Mouse (Mus musculus) heart, postnatal 4 days (tissue): ENCODE data around the gene Slc15a1. TPM values are rescaled to one million over a fixed set of nuclear protein-coding genes. Genes with fewer than 3 reads are reported as not detected.

Experiments
- DNase-seq: peaks from one replicate; pipeline ENCODE4 v3.0.0; 2021
- total RNA-seq, 2 experiments: library from RNA; stranded (reverse); gene quantifications; 2 replicates each; pipeline ENCODE4 v1.2.3; 2021

The Slc15a1 gene
- total RNA-seq = under 1 TPM in 1 of 2 experiments, not detected in 1; 0.12 TPM

- no peak for DNase-seq
These were observed at the start of gene Slc15a1 for GRCm38 (mm10) chr14:121504781-121505484. Gene Slc15a1 (minus strand): TSS chr14:121505252.

- DNase-seq = no peak
These were observed 48.7 kb upstream of the Slc15a1 start for GRCm38 (mm10) chr14:121553785-121554184.

GRCm38 (mm10) chr14:121552586-121552985 lies 47.5 kb upstream of the Slc15a1 start:
- DNase-seq = no peak

GRCm38 (mm10) chr14:121549834-121550233 lies 44.8 kb upstream of the Slc15a1 start:
- DNase-seq = no peak

DNA sequence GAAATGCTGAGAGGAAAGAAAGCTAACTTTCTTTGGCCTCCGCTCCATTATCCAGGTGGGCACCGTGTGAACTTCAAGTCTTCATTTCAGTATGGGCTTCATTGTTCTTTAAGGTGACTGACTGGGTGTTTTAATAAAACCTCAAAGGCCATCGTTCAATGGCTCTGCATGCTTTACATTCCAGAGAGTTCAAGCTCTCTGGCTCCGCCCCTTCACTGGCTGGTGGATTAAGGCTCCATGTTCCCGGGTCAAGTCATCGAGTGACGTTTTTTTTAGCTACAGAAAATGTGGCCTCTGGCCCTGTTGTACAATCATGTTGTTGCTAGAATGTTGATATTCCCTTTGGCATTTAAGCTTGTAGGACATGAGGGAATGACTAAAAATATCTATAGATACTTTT lies 42.7 kb upstream of the Slc15a1 start:
- DNase-seq = peak; percentile 22

- no peak for DNase-seq
These were observed 41.6 kb upstream of the Slc15a1 start for GRCm38 (mm10) chr14:121546621-121547020.

DNA sequence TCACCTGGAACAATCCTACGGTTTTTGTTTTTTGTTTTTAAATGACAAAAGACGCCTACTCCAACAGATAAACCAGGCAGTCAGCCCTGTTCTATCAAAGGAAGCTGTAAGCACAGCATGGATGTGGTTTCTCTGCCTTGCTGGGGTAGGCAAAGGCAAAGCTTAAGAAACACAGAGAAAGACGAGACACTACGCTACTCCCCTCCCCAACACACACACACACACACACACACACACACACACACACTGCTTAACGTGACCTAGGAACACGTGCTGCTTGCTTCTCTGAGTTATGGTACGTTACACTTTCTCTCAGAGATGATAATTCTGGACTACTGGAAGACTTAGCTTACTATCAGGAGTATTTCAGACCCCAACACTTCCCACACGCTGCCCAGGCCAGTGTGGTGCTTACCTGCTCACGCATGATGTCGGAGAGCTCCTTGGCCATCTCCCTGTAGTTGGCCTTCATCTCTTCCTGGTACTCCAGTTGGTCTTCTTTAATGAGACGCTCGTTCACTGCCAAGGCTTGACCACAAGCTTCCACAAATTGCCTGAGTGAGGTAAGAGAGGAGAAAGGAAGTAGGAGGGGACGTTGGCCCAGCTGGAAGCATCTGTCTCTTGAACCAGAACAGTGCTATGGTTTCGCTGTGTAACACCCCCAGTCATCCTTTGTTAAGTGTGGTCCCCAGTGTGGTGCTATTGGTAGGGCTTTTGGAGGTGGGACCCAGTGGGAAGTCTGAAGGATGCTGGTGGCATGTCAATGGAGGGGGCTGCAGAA lies 40.7 kb upstream of the Slc15a1 start:
- DNase-seq = no peak

- peak; percentile 13 for DNase-seq
These were observed 36.2 kb upstream of the Slc15a1 start for GRCm38 (mm10) chr14:121541262-121541661.

DNA sequence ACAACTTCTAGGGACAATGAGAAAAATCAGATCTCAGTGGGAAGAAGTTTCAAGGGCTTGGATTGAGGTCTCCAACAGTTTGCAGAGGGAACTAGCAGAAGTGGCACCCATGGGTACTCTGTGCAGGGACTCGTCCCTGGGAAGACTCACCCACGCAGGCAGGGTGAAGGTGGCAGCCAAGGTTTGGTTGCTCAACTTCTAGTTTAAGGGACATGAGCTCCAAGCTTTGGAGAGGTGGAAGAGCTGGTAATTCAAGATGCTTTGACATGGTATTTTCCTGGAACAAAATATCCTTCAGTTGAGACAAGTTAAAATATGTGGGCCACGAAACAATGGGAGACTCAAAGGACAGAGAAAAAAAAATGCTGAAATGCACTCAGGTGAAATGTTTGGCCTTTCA lies 29.4 kb upstream of the Slc15a1 start:
- DNase-seq = no peak

- no peak for DNase-seq
These were observed 25.8 kb upstream of the Slc15a1 start for GRCm38 (mm10) chr14:121530853-121531252.

DNA sequence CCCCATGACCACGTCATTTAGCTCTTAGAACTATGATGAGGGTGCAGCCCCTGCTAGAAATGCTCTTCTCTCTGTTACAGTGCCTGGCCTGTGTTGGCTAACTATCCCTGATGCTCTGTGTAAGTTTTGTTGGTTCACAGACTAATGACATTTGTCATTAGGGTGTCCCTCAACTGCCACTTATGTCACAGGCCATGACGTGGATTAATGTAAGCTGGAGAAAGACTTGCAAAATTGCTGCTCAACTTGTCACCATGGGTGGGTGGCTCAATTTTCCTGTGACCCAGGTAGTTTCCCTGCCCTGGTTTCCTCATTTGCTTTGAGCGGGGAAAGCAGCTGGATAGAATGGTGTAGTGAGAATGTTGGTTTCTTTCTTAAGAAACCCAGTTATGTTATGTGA lies 22.8 kb upstream of the Slc15a1 start:
- no peak for DNase-seq

- DNase-seq = no peak
These were observed 22.1 kb upstream of the Slc15a1 start for GRCm38 (mm10) chr14:121527201-121527600.

GRCm38 (mm10) chr14:121521709-121522108 lies 16.7 kb upstream of the Slc15a1 start:
- peak; percentile 65 for DNase-seq

GRCm38 (mm10) chr14:121516881-121517280 lies 11.8 kb upstream of the Slc15a1 start:
- DNase-seq = no peak

DNA sequence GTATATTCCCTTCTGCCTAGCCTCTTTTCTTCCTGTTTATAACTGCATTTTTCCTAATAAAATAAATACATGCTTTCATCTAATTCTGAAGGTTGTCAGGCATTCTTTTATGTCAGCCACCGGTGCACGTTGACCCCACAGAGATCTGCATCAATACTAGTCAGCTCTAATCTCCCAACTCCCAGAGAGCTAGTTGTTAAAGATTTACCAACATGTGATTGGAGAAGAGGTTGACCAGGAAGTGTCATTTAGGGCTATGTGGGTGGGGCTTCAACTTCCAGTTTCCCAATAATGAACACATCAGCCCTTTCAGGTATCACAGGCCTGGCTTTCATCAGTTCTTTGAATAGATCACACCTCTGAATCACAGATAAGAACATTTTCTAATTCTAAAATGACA lies 3.9 kb upstream of the Slc15a1 start:
- DNase-seq = no peak

- DNase-seq = no peak
These were observed 1.3 kb upstream of the Slc15a1 start for GRCm38 (mm10) chr14:121506336-121506735.

GRCm38 (mm10) chr14:121505485-121505860 lies 421 bp upstream of the Slc15a1 start:
- DNase-seq = no peak

DNA sequence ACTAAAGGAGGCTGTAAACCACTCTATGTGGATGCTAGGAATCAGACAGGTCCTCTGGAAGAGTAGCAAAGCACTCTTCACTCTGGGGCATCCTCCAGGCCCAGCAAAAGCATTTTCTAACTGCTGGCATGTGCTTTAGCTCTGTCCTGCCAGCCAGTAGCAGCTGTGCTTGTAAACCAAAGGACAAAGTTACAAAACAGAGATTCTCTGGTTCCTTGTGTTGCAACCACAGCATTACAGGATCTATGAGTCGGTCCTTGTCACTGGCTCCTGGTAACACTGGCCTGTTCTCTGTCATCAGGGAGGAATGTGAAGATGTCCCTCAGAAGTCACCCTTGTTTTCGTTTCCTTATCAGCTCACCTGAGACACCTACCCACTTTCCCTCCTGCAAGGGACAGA lies 4.5 kb downstream of the Slc15a1 start:
- DNase-seq = no peak

DNA sequence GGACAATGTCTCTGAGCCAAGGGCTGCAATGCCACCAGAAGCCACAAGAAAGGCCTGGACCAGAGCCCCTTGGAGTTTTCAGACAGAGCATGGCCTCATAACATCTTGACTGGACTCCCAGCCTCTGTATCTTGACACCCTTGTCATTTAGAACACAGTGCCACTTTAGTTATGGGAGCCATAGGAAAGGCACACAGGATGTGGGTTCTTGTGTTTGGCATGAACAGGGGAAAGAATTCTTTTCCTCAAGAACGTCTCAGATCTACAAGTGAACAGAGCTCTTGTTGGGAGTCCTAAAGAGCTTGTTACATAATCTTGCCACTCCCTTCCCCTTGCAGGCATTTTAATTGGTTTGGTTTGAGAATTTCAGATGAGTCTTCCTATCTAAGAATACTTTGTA lies 5.3 kb downstream of the Slc15a1 start:
- no peak for DNase-seq

DNA sequence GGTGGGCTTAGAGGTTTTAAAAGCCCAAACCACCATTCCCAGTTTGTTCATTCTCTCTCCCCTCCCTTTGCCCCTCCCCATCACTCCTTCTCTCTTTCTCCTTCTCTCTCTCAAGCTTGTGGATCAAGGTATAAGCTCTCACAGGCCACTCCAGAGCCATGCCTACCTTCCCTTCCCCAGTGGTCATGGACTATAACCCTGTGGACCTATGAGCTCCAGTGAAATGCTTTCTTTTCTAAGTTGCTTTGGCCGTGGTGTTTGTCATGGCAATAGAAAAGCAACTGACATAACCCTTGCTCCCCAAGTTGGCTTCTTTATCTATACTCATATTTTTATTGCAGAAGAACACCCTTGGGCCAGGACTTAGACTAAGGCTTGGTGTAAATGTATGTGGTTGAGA lies 7.3 kb downstream of the Slc15a1 start:
- DNase-seq = no peak

DNA sequence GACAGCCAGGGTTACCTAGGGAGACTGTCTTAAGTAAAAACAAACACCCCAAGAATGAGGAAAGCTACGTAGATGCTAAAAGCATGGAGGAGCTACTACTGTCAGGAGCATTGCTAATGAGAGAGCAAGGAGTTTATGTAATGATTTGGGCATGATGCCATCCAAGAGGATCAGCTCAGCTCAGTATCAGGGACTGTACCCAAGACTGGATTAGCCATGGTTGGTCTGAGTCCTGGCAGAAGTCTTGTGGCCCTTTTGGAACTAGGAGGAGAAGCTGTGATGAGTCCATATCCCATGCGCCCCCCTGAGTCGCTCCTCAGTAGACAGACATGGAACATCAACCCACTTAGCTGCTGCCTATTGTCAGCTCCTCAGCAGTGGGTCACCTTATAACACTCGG lies 9.3 kb downstream of the Slc15a1 start:
- DNase-seq = no peak

DNA sequence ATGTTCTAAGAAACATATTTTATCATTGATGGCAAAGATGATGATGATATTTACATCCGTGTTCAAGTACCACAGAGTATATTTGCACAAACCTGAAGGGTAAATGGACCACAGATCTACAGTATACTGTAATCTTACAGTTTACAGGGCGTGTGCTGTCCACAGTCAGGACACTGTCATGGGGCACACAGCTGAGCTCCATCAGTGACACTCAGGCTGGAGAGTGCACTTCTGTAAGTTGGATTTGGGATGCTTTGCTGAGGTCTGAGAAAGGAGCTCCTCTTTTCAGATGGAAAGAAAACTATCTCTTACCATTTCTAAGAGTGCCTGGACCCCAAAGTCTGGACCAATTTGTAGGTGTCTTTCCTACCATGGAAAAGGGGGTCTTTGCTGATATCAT lies 9.9 kb downstream of the Slc15a1 start:
- no peak for DNase-seq

DNA sequence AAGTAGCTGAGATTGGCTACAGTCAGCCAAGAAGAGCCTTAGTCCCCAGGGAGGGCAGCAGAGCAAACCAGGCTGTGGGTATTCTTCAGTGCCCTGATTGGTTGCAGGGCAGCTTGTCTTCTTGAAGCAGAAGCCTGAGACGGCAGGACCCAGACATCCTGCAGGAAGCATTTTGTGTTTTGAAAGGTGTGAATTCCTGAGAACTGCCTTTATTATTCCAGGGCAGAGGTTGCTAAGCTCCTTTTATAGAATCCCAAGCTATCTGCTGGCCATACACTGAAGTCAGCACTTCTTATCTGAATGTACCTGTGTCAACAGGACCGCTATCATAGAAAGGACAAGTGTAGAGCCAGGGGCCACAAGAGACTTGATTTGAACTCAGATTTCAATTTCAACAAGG lies 10.8 kb downstream of the Slc15a1 start:
- no peak for DNase-seq

DNA sequence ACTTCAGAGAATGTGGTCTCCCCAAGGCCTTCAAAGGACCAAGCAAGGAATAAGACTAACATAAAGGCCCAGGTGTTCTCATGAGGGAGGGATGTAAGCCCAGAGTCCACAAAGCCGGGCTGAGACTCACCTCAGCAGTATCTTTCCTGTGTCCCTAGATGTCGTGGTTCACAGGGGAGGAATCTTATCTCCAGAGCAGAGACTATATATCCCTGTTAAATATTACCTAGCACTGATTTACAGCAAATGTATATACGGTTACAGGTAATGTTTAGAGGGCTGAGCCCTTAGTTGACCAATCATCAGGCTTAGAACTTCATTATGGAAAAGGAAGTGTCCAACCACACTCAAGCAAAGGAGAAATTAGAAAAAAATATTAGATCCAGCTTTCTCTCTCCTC lies 11.3 kb downstream of the Slc15a1 start:
- DNase-seq = no peak
